Mouse (Mus musculus) myocyte (in vitro differentiated cells): ENCODE measurements at regions not wholly inside any gene's neighbourhood (a gene's known extent, or its start where the extent isn't known, plus 50 kb on each side); places are given as distances from the start of the nearest gene placed in this dataset.
A peak's percentile ranks its signal among the peaks of the same experiment; 100 is the strongest.

ENCODE experiments used
- H3K27me3 ChIP-seq: one replicate; pipeline ENCODE4 v1.6.1; 2011; ENCODE audit not compliant: control insufficient read depth, insufficient read depth, insufficient read length
- H3K36me3 ChIP-seq: one replicate; pipeline ENCODE4 v1.6.1; 2011; ENCODE audit not compliant: control insufficient read depth, insufficient read depth
- H3K4me2 ChIP-seq: one replicate; pipeline ENCODE4 v1.6.1; 2011; ENCODE audit warnings: low read depth, control low read depth
- H3K4me3 ChIP-seq: one replicate; pipeline ENCODE4 v1.5.1; 2011; ENCODE audit warnings: mild to moderate bottlenecking, control low read depth, moderate library complexity
- H3K79me2 ChIP-seq: one replicate; pipeline ENCODE4 v1.6.1; 2011; ENCODE audit not compliant: control insufficient read depth, insufficient read depth
- H3ac ChIP-seq: one replicate; pipeline ENCODE4 v1.6.1; 2011; ENCODE audit not compliant: control insufficient read depth, insufficient read length
- CEBPB ChIP-seq: IDR thresholded peaks from 2 replicates; pipeline ENCODE4 v1.6.1; 2011; ENCODE audit warnings: mild to moderate bottlenecking, moderate library complexity; ENCODE audit not compliant: poor library complexity, insufficient read depth, severe bottlenecking
- E2F4 ChIP-seq: IDR thresholded peaks from one replicate; pipeline ENCODE4 v1.6.1; 2011; ENCODE audit warnings: mild to moderate bottlenecking, control low read depth, moderate library complexity; ENCODE audit not compliant: insufficient read depth
- MAX ChIP-seq: IDR thresholded peaks from one replicate; pipeline ENCODE4 v1.6.1; 2011; ENCODE audit warnings: low read depth, mild to moderate bottlenecking, control low read depth
- MYOD1 ChIP-seq, 3 experiments: IDR thresholded peaks; one replicate each; pipeline ENCODE4 v1.6.1; 2011; ENCODE audit warnings: control low read depth in 2 of 3, low read depth in 2 of 3, mild to moderate bottlenecking in 2 of 3, moderate library complexity in 1 of 3; ENCODE audit not compliant: insufficient read length in 2 of 3, control insufficient read depth in 1 of 3
- MYOG ChIP-seq, 3 experiments: IDR thresholded peaks; one replicate each; pipeline ENCODE4 v1.6.1; 2011; ENCODE audit warnings: control low read depth in 2 of 3, low read depth in 2 of 3, mild to moderate bottlenecking in 2 of 3; ENCODE audit not compliant: insufficient read length in 2 of 3, control insufficient read depth in 1 of 3, insufficient read depth in 1 of 3
- POLR2A ChIP-seq: IDR thresholded peaks from one replicate; pipeline ENCODE4 v1.6.1; 2011; ENCODE audit warnings: low read depth, mild to moderate bottlenecking, control low read depth, moderate library complexity; ENCODE audit not compliant: insufficient read length
- POLR2AphosphoS2 ChIP-seq: IDR thresholded peaks from one replicate; pipeline ENCODE4 v1.6.1; 2011; ENCODE audit warnings: low read depth, control low read depth; ENCODE audit not compliant: insufficient read length
- REST ChIP-seq: IDR thresholded peaks from one replicate; pipeline ENCODE4 v1.6.1; 2011; ENCODE audit warnings: mild to moderate bottlenecking, control low read depth, moderate library complexity; ENCODE audit not compliant: insufficient read depth, insufficient read length
- SRF ChIP-seq: IDR thresholded peaks from one replicate; pipeline ENCODE4 v1.6.1; 2011; ENCODE audit warnings: low read depth; ENCODE audit not compliant: control insufficient read depth, insufficient read length
- TCF12 ChIP-seq: IDR thresholded peaks from one replicate; pipeline ENCODE4 v1.6.1; 2011; ENCODE audit warnings: mild to moderate bottlenecking, control low read depth; ENCODE audit not compliant: poor library complexity, insufficient read depth, severe bottlenecking
- TCF3 ChIP-seq: IDR thresholded peaks from one replicate; pipeline ENCODE4 v1.6.1; 2011; ENCODE audit warnings: low read depth, control low read depth; ENCODE audit not compliant: insufficient read length
- USF1 ChIP-seq: IDR thresholded peaks from one replicate; pipeline ENCODE4 v1.6.1; 2011; ENCODE audit warnings: low read depth, mild to moderate bottlenecking, control low read depth, moderate library complexity

GRCm38 (mm10) chr14:61866532-61867268, 259.4 kb downstream of the Kcnrg start:
- Histone ChIP-seq H3ac (no peak overlapping the region), H3K27me3 (no peaks in the 10 kb centered on the region), H3K4me2 (no peak overlapping the region), H3K36me3 (no peaks in the 10 kb centered on the region), H3K79me2 (no peaks in the 10 kb centered on the region), H3K4me3 (no peak overlapping the region)
- no peak for TF ChIP-seq TCF3
- TF ChIP-seq TCF12 = no peak
- TF ChIP-seq POLR2A = no peak

GRCm38 (mm10) chr14:61874206-61874605, 266.9 kb downstream of the Kcnrg start:
- Histone ChIP-seq H3K36me3 (no peaks in the 10 kb centered on the region), H3K79me2 (no peaks in the 10 kb centered on the region), H3K27me3 (no peaks in the 10 kb centered on the region), H3K4me2 (no peak overlapping the region), H3ac (no peak overlapping the region), H3K4me3 (no peak overlapping the region)
- TF ChIP-seq CEBPB = no peak
- no peak for TF ChIP-seq REST
- TF ChIP-seq SRF = no peak
- no peak for TF ChIP-seq POLR2A
- TF ChIP-seq USF1 = no peak
- TF ChIP-seq MYOG (IDR thresholded peaks at IDR 0.05; ENCODE audit: control insufficient read depth in 1 of 3, insufficient read depth in 1 of 3, insufficient read length in 2 of 3, low read depth in 2 of 3) = no peak
- TF ChIP-seq POLR2AphosphoS2 = no peak
- no peak for TF ChIP-seq MAX
- no peak for TF ChIP-seq TCF12
- TF ChIP-seq TCF3 = no peak
- no peak for TF ChIP-seq MYOD1 (IDR thresholded peaks at IDR 0.05; ENCODE audit: control insufficient read depth in 1 of 3, insufficient read length in 2 of 3, low read depth in 2 of 3)
- TF ChIP-seq E2F4 = no peak

GRCm38 (mm10) chr14:61879416-61879815, 272.2 kb downstream of the Kcnrg start:
- Histone ChIP-seq H3K4me3 (no peak overlapping the region), H3K79me2 (no peaks in the 10 kb centered on the region), H3ac (no peak overlapping the region), H3K36me3 (no peaks in the 10 kb centered on the region), H3K27me3 (no peaks in the 10 kb centered on the region), H3K4me2 (no peak overlapping the region)
- no peak for TF ChIP-seq POLR2AphosphoS2
- no peak for TF ChIP-seq SRF
- no peak for TF ChIP-seq MAX
- no peak for TF ChIP-seq USF1
- no peak for TF ChIP-seq REST
- no peak for TF ChIP-seq E2F4
- no peak for TF ChIP-seq MYOG (IDR thresholded peaks at IDR 0.05; ENCODE audit: control insufficient read depth in 1 of 3, insufficient read depth in 1 of 3, insufficient read length in 2 of 3, low read depth in 2 of 3)
- no peak for TF ChIP-seq MYOD1 (IDR thresholded peaks at IDR 0.05; ENCODE audit: control insufficient read depth in 1 of 3, insufficient read length in 2 of 3, low read depth in 2 of 3)
- no peak for TF ChIP-seq CEBPB
- TF ChIP-seq TCF3 = no peak
- no peak for TF ChIP-seq TCF12
- no peak for TF ChIP-seq POLR2A

- peak overlapping the region; percentile 80 for H3K4me2 ChIP-seq
- H3K36me3 ChIP-seq = no peaks in the 10 kb centered on the region
- no peaks in the 10 kb centered on the region for H3K27me3 ChIP-seq
- TF ChIP-seq CEBPB = 0 out of 2 replicates have a peak, but pooled peaks have one; percentile 40
- TF ChIP-seq TCF12 = no peak
- no peak for TF ChIP-seq USF1
- TF ChIP-seq MYOD1 (IDR thresholded peaks at IDR 0.05; ENCODE audit: control insufficient read depth in 1 of 3, insufficient read length in 2 of 3, low read depth in 2 of 3) = peak in 1 of 3 experiments; percentile 19
- no peak overlapping the region for H3ac ChIP-seq
- H3K79me2 ChIP-seq = no peaks in the 10 kb centered on the region
- H3K4me3 ChIP-seq = no peak overlapping the region
Observed at GRCm38 (mm10) chr14:61880514-61881259, 273.4 kb downstream of the Kcnrg start.
